Mouse (Mus musculus) forebrain, embryonic 16.5 days (tissue): Measurements from ENCODE around the gene Duoxa2. TPM values are rescaled to one million over a fixed set of nuclear protein-coding genes. Genes with fewer than 3 reads are reported as not detected.

Experiments
- ATAC-seq: fragments of 200-750 bp; cut with Nextera tagmentation; 2 replicates; pipeline ENCODE4 v1.8.0; 2017; ENCODE audit warnings: mild to moderate bottlenecking, moderate library complexity
- H3K27ac ChIP-seq: fragments of 300-500 bp; sonication (generic); 2 replicates; pipeline ENCODE4 v1.5.1; 2014; ENCODE audit warnings: low read length, control low read depth
- H3K27me3 ChIP-seq: fragments of 300-500 bp; sonication (generic); replicated peaks from 2 replicates; pipeline ENCODE4 v1.6.1; 2014; ENCODE audit warnings: low read length; ENCODE audit not compliant: control insufficient read depth, insufficient read depth
- H3K36me3 ChIP-seq: fragments of 300-500 bp; sonication (generic); 2 replicates; pipeline ENCODE4 v1.6.1; 2014; ENCODE audit not compliant: control insufficient read depth, insufficient read depth
- H3K4me1 ChIP-seq: fragments of 300-500 bp; sonication (generic); replicated peaks from 2 replicates; pipeline ENCODE4 v1.6.1; 2014; ENCODE audit warnings: low read length; ENCODE audit not compliant: control insufficient read depth, insufficient read depth
- H3K4me2 ChIP-seq: fragments of 300-500 bp; sonication (generic); 2 replicates; pipeline ENCODE4 v1.6.1; 2014; ENCODE audit warnings: mild to moderate bottlenecking, low read length, control low read depth
- H3K4me3 ChIP-seq: fragments of 300-500 bp; sonication (generic); replicated peaks from 2 replicates; pipeline ENCODE4 v1.5.1; 2014; ENCODE audit warnings: mild to moderate bottlenecking, low read length, control low read depth
- H3K9ac ChIP-seq: fragments of 300-500 bp; sonication (generic); replicated peaks from 2 replicates; pipeline ENCODE4 v1.6.1; 2014; ENCODE audit warnings: low read depth, low read length, control low read depth
- H3K9me3 ChIP-seq: fragments of 300-500 bp; sonication (generic); 2 replicates; pipeline ENCODE4 v1.6.1; 2016; ENCODE audit warnings: low read length; ENCODE audit not compliant: control insufficient read depth
- WGBS: fragments of 180-500 bp; shearing (Covaris S2); extraction: QIAGEN DNeasy Blood & Tissue Kit; methylation state at CpG from one replicate; pipeline ENCODE4 v1.1.7; 2014; 5-methylcytosine and 5-hydroxymethylcytosine counted together
- polyA plus RNA-seq: library from polyadenylated mRNA; unstranded; fragments of >200 nt; fragmentation: Nextera tagmentation; extraction: Ambion mirVana; gene quantifications from 2 replicates; pipeline ENCODE4 v1.2.1, GENCODE M21; 2015

Gene Duoxa2
- polyA plus RNA-seq, 1 experiment from 2014 or later, result not detected

DNA sequence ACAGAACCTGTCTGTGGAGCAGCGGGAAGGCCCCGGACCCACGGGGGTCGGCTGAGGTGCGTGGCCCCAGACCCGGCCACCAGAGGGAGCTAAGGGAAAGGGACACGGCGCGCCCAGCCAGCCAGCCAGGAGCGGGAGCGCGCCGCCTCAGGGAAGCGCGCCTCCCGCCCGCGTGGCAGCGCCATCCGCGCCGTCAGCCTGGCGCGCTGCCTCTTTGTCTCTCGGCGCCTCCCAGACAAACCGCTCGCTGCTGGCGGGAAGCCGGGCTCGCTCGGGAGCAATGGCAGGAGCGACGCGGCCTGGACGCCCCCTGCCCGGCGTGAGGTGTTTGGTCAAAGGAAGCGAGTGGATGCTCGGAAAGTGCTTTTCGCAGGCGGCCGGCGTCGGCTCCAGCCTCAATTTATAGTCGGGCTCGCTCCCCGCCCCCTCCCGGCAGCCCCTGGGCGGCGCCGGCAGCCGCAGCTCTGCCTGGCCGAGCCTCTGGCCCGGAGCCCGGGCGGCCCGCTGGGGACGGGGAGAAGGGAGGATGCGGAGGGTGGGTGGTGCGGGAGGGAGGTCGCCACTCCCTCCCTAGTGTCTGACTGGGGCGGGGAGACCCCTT is 49.9 kb downstream of the Duoxa2 start:
- no peaks in the 10 kb centered on the region for H3K27me3 ChIP-seq
- H3K4me2 ChIP-seq, result peak overlapping the region; percentile 72
- no peaks in the 10 kb centered on the region for H3K36me3 ChIP-seq
- no peaks in the 10 kb centered on the region for H3K9me3 ChIP-seq
- peak; percentile 79 for ATAC-seq
- peak overlapping the region; percentile 99 for H3K27ac ChIP-seq
- peaks cover 47% of the 10 kb centered on the region for H3K4me1 ChIP-seq
- peak overlapping the region; percentile 58 for H3K4me3 ChIP-seq
- peak overlapping the region; percentile 93 for H3K9ac ChIP-seq
- under 1% methylated on average over 58 of the region's 63 CpGs for WGBS

DNA sequence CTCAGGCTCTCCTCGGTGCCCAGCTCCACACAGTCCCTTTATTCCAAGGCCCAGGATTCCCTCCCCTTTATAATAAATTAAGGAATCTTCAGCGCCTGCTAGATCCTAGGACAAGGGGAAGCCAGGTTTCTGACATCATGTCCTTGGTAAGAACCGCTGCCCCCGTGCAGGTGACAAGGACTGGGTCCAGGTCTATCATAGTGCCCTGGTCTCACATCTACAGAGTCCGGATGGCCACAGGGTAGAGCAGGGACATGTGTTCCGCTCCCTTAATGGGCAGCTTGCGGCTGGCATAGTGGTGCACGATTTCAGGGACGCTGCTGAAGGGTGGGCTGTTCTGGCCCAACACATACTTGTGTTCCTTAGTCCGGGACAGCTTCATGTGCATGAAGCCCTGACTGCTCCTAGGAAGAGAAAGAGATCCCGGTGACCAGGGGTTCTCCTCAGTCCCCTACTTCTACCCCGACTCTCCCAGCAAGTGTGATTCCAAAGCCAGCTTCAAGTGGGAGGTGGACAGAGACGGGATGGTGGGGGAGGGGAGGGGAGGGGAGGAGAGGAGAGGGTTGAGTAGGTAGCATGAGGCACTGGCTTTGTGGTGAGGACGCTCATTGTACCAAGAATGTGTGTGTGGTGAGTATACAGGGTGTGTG is 50.6 kb downstream of the Duoxa2 start:
- no peaks in the 10 kb centered on the region for H3K9me3 ChIP-seq
- H3K4me2 ChIP-seq, result peak overlapping the region; percentile 72
- peak overlapping the region; percentile 93 for H3K9ac ChIP-seq
- H3K4me1 ChIP-seq, result peaks cover 47% of the 10 kb centered on the region
- no peaks in the 10 kb centered on the region for H3K36me3 ChIP-seq
- H3K4me3 ChIP-seq, result peak overlapping the region; percentile 58
- H3K27me3 ChIP-seq, result no peaks in the 10 kb centered on the region
- WGBS, result 5% methylated on average over 14 of the region's 14 CpGs
- ATAC-seq, result peak; percentile 31
- H3K27ac ChIP-seq, result peak overlapping the region; percentile 99

- 0 out of 2 replicates have a peak, but pooled peaks cover 2% of the 10 kb centered on the region for H3K27me3 ChIP-seq
- no peaks in the 10 kb centered on the region for H3K9me3 ChIP-seq
- ATAC-seq, result peak; percentile 39
- H3K4me2 ChIP-seq, result no peak overlapping the region
- 11% methylated on average over 5 of the region's 5 CpGs for WGBS
- H3K36me3 ChIP-seq, result no peaks in the 10 kb centered on the region
- H3K4me1 ChIP-seq, result peaks cover 47% of the 10 kb centered on the region
- no peak overlapping the region for H3K4me3 ChIP-seq
- H3K9ac ChIP-seq, result no peak overlapping the region
- H3K27ac ChIP-seq, result peak overlapping the region; percentile 82
Measured at GRCm38 (mm10) chr2:122351156-122351930, 52.6 kb downstream of the Duoxa2 start.

DNA sequence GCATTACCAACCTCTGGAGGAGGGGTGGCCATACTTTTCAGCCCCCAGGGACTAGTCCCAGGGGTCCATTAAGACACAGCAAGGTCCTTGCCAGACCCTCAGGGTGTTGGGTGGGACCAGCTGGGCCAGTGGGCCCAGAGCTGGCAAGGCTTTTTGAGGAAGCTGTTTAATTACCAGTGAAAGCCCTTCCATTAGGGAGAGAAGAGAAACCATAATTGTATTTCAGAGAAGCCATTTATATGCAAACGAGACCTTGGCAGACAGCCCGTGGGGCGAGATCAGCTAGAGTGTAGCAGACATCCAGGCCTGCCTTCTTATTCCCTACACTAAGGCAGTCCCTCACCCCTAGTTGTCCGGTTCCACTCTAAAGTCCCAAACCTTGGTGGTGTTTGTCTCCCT is 53.2 kb downstream of the Duoxa2 start:
- no peak overlapping the region for H3K9ac ChIP-seq
- 0 out of 2 replicates have a peak, but pooled peaks cover 2% of the 10 kb centered on the region for H3K27me3 ChIP-seq
- no peak overlapping the region for H3K4me3 ChIP-seq
- H3K27ac ChIP-seq, result peak overlapping the region; percentile 82
- H3K9me3 ChIP-seq, result no peaks in the 10 kb centered on the region
- WGBS, result 6% methylated on average over 4 of the region's 4 CpGs
- no peaks in the 10 kb centered on the region for H3K36me3 ChIP-seq
- peaks cover 47% of the 10 kb centered on the region for H3K4me1 ChIP-seq
- no peak overlapping the region for H3K4me2 ChIP-seq
- ATAC-seq, result peak; percentile 61

Other genes with a start within 250 kb of the Duoxa2 start
- 8.6 and 8.8 TPM in 2 replicates for gene Spg11, start 180.5 kb upstream of the Duoxa2 start, polyA plus RNA-seq
- 56.8 and 73.6 TPM in 2 replicates for gene B2m, start 151.2 kb upstream of the Duoxa2 start, polyA plus RNA-seq
- not detected in 2 replicates for gene Trim69, start 138.2 kb upstream of the Duoxa2 start, polyA plus RNA-seq
- not detected in 2 replicates for gene Patl2, start 112.7 kb upstream of the Duoxa2 start, polyA plus RNA-seq
- not detected in 2 replicates for gene Terb2, start 112.6 kb upstream of the Duoxa2 start, polyA plus RNA-seq
- 16.2 and 16.4 TPM in 2 replicates for gene Sord, start 64.2 kb upstream of the Duoxa2 start, polyA plus RNA-seq
- not detected in 2 replicates for gene Duox2, start 451 bp upstream of the Duoxa2 start, polyA plus RNA-seq
- 0.12 TPM in 1 of 2 replicates, not detected in the other for gene Duoxa1, start 14.8 kb downstream of the Duoxa2 start, polyA plus RNA-seq
- gene Duox1, start 16.8 kb downstream of the Duoxa2 start, polyA plus RNA-seq, result 0.10 and 0.11 TPM in 2 replicates
- gene Shf, start 70.3 kb downstream of the Duoxa2 start, polyA plus RNA-seq, result 6.6 and 9.5 TPM in 2 replicates
- 0.15 TPM in 1 of 2 replicates, not detected in the other for gene Slc28a2, start 127.6 kb downstream of the Duoxa2 start, polyA plus RNA-seq
- not detected in 2 replicates for gene Gm14085, start 186.0 kb downstream of the Duoxa2 start, polyA plus RNA-seq